Mouse (Mus musculus): ENCODE measurements around the gene Tango6. TPM values are rescaled to one million over a fixed set of nuclear protein-coding genes. Genes with fewer than 3 reads are reported as not detected.
"Not testable (repeated sequence)": the region's sequence is repeated elsewhere in the genome, so short reads cannot be mapped to it uniquely, and the experiment has no call there.

The Tango6 gene
- polyA plus RNA-seq, 1 experiment from 2014 or later = 14.5 TPM

- H3K36me3 ChIP-seq (ENCODE audit: control insufficient read depth, insufficient read depth, low read length) = peaks cover 77% of the 10 kb centered on the region
- 87% methylated on average over 11 of the region's 11 CpGs for WGBS
Measured at GRCm38 (mm10) chr8:106884094-106884493, 201.2 kb downstream of the Tango6 start.

GRCm38 (mm10) chr8:106884826-106885400 lies 202.0 kb downstream of the Tango6 start:
- WGBS = 98% methylated on average over 4 of the region's 4 CpGs
- not testable (repeated sequence) for H3K27ac ChIP-seq (ENCODE audit: low read depth, low read length); ATAC-seq (ENCODE audit: low FRiP score, low TSS enrichment); H3K4me2 ChIP-seq (replicated peaks; ENCODE audit: low read depth, low read length); H3K9ac ChIP-seq (ENCODE audit: low read depth, low read length); H3K4me3 ChIP-seq (ENCODE audit: low read length); H3K27me3 ChIP-seq (ENCODE audit: control insufficient read depth, insufficient read depth, low read length); H3K4me1 ChIP-seq (ENCODE audit: control insufficient read depth, insufficient read depth, low read length); H3K9me3 ChIP-seq (ENCODE audit: control insufficient read depth, low read length)
- H3K36me3 ChIP-seq (ENCODE audit: control insufficient read depth, insufficient read depth, low read length) = peaks cover 69% of the 10 kb centered on the region

More at GRCm38 (mm10) chr8:106884094-106884493, 201.2 kb downstream of the Tango6 start:
- not testable (repeated sequence) for ATAC-seq (ENCODE audit: low FRiP score, low TSS enrichment); H3K9ac ChIP-seq (ENCODE audit: low read depth, low read length); H3K9me3 ChIP-seq (ENCODE audit: control insufficient read depth, low read length); H3K4me3 ChIP-seq (ENCODE audit: low read length); H3K4me2 ChIP-seq (replicated peaks; ENCODE audit: low read depth, low read length); H3K27me3 ChIP-seq (ENCODE audit: control insufficient read depth, insufficient read depth, low read length); H3K4me1 ChIP-seq (ENCODE audit: control insufficient read depth, insufficient read depth, low read length); H3K27ac ChIP-seq (ENCODE audit: low read depth, low read length)

GRCm38 (mm10) chr8:106887336-106888189 lies 204.7 kb downstream of the Tango6 start:
- H3K4me2 ChIP-seq (replicated peaks; ENCODE audit: low read depth, low read length) = no peak overlapping the region
- ATAC-seq (ENCODE audit: low FRiP score, low TSS enrichment) = no peak
- no peaks in the 10 kb centered on the region for H3K9me3 ChIP-seq (ENCODE audit: control insufficient read depth, low read length)
- WGBS = 47% methylated on average over 5 of the region's 5 CpGs
- H3K36me3 ChIP-seq (ENCODE audit: control insufficient read depth, insufficient read depth, low read length) = peaks cover 46% of the 10 kb centered on the region
- no peak overlapping the region for H3K4me3 ChIP-seq (ENCODE audit: low read length)
- no peak overlapping the region for H3K9ac ChIP-seq (ENCODE audit: low read depth, low read length)
- H3K27ac ChIP-seq (ENCODE audit: low read depth, low read length) = no peak overlapping the region
- no peaks in the 10 kb centered on the region for H3K27me3 ChIP-seq (ENCODE audit: control insufficient read depth, insufficient read depth, low read length)
- H3K4me1 ChIP-seq (ENCODE audit: control insufficient read depth, insufficient read depth, low read length) = peaks cover 14% of the 10 kb centered on the region

GRCm38 (mm10) chr8:106888803-106889202 lies 205.9 kb downstream of the Tango6 start:
- Histone ChIP-seq H3K36me3 (ENCODE audit: control insufficient read depth, insufficient read depth, low read length) (peaks cover 34% of the 10 kb centered on the region), H3K27me3 (ENCODE audit: control insufficient read depth, insufficient read depth, low read length) (no peaks in the 10 kb centered on the region), H3K9ac (ENCODE audit: low read depth, low read length) (no peak overlapping the region), H3K4me3 (ENCODE audit: low read length) (no peak overlapping the region), H3K4me2 (replicated peaks; ENCODE audit: low read depth, low read length) (no peak overlapping the region), H3K4me1 (ENCODE audit: control insufficient read depth, insufficient read depth, low read length) (peaks cover 14% of the 10 kb centered on the region), H3K9me3 (ENCODE audit: control insufficient read depth, low read length) (no peaks in the 10 kb centered on the region), H3K27ac (ENCODE audit: low read depth, low read length) (no peak overlapping the region)
- 87% methylated on average over 3 of the region's 3 CpGs for WGBS
- ATAC-seq (ENCODE audit: low FRiP score, low TSS enrichment) = no peak

- Histone ChIP-seq H3K27me3 (ENCODE audit: control insufficient read depth, insufficient read depth, low read length) (no peaks in the 10 kb centered on the region), H3K4me2 (replicated peaks; ENCODE audit: low read depth, low read length) (peak overlapping the region; percentile 60), H3K27ac (ENCODE audit: low read depth, low read length) (peak overlapping the region; percentile 98), H3K36me3 (ENCODE audit: control insufficient read depth, insufficient read depth, low read length) (peaks cover 19% of the 10 kb centered on the region), H3K9me3 (ENCODE audit: control insufficient read depth, low read length) (no peaks in the 10 kb centered on the region), H3K4me1 (ENCODE audit: control insufficient read depth, insufficient read depth, low read length) (peaks cover 20% of the 10 kb centered on the region), H3K9ac (ENCODE audit: low read depth, low read length) (peak overlapping the region; percentile 99), H3K4me3 (ENCODE audit: low read length) (peak overlapping the region; percentile 91)
- under 1% methylated on average over 15 of the region's 15 CpGs for WGBS
- 0 out of 2 replicates have a peak, but pooled peaks have one; percentile 22 for ATAC-seq (ENCODE audit: low FRiP score, low TSS enrichment)
Measured at GRCm38 (mm10) chr8:106892210-106892805, 209.4 kb downstream of the Tango6 start.

GRCm38 (mm10) chr8:106892806-106893451 lies 210.1 kb downstream of the Tango6 start:
- H3K27ac ChIP-seq (ENCODE audit: low read depth, low read length) = peak overlapping the region; percentile 98
- H3K36me3 ChIP-seq (ENCODE audit: control insufficient read depth, insufficient read depth, low read length) = peaks cover 23% of the 10 kb centered on the region
- H3K4me3 ChIP-seq (ENCODE audit: low read length) = peak overlapping the region; percentile 91
- peak overlapping the region; percentile 60 for H3K4me2 ChIP-seq (replicated peaks; ENCODE audit: low read depth, low read length)
- no peaks in the 10 kb centered on the region for H3K27me3 ChIP-seq (ENCODE audit: control insufficient read depth, insufficient read depth, low read length)
- peak overlapping the region; percentile 99 for H3K9ac ChIP-seq (ENCODE audit: low read depth, low read length)
- H3K9me3 ChIP-seq (ENCODE audit: control insufficient read depth, low read length) = no peaks in the 10 kb centered on the region
- peaks cover 20% of the 10 kb centered on the region for H3K4me1 ChIP-seq (ENCODE audit: control insufficient read depth, insufficient read depth, low read length)
- peak; percentile 87 for ATAC-seq (ENCODE audit: low FRiP score, low TSS enrichment)
- WGBS = 1% methylated on average over 56 of the region's 57 CpGs

- H3K36me3 ChIP-seq (ENCODE audit: control insufficient read depth, insufficient read depth, low read length) = peaks cover 30% of the 10 kb centered on the region
- peak; percentile 95 for ATAC-seq (ENCODE audit: low FRiP score, low TSS enrichment)
Measured at GRCm38 (mm10) chr8:106893481-106894156, 210.8 kb downstream of the Tango6 start, which contains the start of gene Utp4. Gene Utp4 (plus strand): TSS chr8:106893636.

GRCm38 (mm10) chr8:106899473-106899872 lies 216.6 kb downstream of the Tango6 start:
- Histone ChIP-seq H3K27me3 (ENCODE audit: control insufficient read depth, insufficient read depth, low read length) (no peaks in the 10 kb centered on the region), H3K4me2 (replicated peaks; ENCODE audit: low read depth, low read length) (no peak overlapping the region), H3K27ac (ENCODE audit: low read depth, low read length) (no peak overlapping the region), H3K9ac (ENCODE audit: low read depth, low read length) (no peak overlapping the region), H3K4me3 (ENCODE audit: low read length) (no peak overlapping the region), H3K4me1 (ENCODE audit: control insufficient read depth, insufficient read depth, low read length) (peaks cover 4% of the 10 kb centered on the region; the same call in 1 of the 2 replicates), H3K36me3 (ENCODE audit: control insufficient read depth, insufficient read depth, low read length) (peaks cover 83% of the 10 kb centered on the region), H3K9me3 (ENCODE audit: control insufficient read depth, low read length) (no peaks in the 10 kb centered on the region)
- WGBS = 82% methylated on average over 5 of the region's 5 CpGs
- no peak for ATAC-seq (ENCODE audit: low FRiP score, low TSS enrichment)

More at GRCm38 (mm10) chr8:106893481-106894156, 210.8 kb downstream of the Tango6 start, which contains the start of gene Utp4:
- Histone ChIP-seq H3K4me2 (replicated peaks; ENCODE audit: low read depth, low read length) (peak within 1 kb of the TSS; percentile 60), H3K4me3 (ENCODE audit: low read length) (peak within 1 kb of the TSS; percentile 91), H3K27ac (ENCODE audit: low read depth, low read length) (peak within 1 kb of the TSS; percentile 98), H3K9ac (ENCODE audit: low read depth, low read length) (peak within 1 kb of the TSS; percentile 99), H3K27me3 (ENCODE audit: control insufficient read depth, insufficient read depth, low read length) (no peaks in the 10 kb centered on the region), H3K4me1 (ENCODE audit: control insufficient read depth, insufficient read depth, low read length) (peaks cover 20% of the 10 kb centered on the region), H3K9me3 (ENCODE audit: control insufficient read depth, low read length) (no peaks in the 10 kb centered on the region)
- WGBS = under 1% methylated on average over 39 of the region's 63 CpGs
